Mouse (Mus musculus) adrenal gland, postnatal 10 days (tissue): ENCODE measurements around the gene Leng8. TPM values are rescaled to one million over a fixed set of nuclear protein-coding genes. Genes with fewer than 3 reads are reported as not detected.

Experiments used
- DNase-seq: peaks from one replicate; pipeline ENCODE4 v3.0.0; 2021; ENCODE audit warnings: mixed read lengths
- long read RNA-seq, 2 experiments: library from polyadenylated mRNA; stranded (forward); transcript quantifications; one replicate each; pipeline ENCODE4 v2.0.0; 2021
- total RNA-seq, 2 experiments: library from RNA; stranded (reverse); gene quantifications; 2 replicates each; pipeline ENCODE4 v1.2.3; 2021

The Leng8 gene
- total RNA-seq = 100 to 1,000 TPM in 1 of 2 experiments, 10 to 100 TPM in 1; 66.0 to 134 TPM
- long read RNA-seq, experiment 1, partial matches to known transcripts = 8 of 27 reads
- long read RNA-seq, experiment 1, other reads (novel, unspliced or antisense) = 19 of 27 reads
- long read RNA-seq, experiment 2, full-length matches to known transcripts = 3 of 53 reads
- long read RNA-seq, experiment 2, partial matches to known transcripts = 38 of 53 reads
- long read RNA-seq, experiment 2, other reads (novel, unspliced or antisense) = 12 of 53 reads

DNA sequence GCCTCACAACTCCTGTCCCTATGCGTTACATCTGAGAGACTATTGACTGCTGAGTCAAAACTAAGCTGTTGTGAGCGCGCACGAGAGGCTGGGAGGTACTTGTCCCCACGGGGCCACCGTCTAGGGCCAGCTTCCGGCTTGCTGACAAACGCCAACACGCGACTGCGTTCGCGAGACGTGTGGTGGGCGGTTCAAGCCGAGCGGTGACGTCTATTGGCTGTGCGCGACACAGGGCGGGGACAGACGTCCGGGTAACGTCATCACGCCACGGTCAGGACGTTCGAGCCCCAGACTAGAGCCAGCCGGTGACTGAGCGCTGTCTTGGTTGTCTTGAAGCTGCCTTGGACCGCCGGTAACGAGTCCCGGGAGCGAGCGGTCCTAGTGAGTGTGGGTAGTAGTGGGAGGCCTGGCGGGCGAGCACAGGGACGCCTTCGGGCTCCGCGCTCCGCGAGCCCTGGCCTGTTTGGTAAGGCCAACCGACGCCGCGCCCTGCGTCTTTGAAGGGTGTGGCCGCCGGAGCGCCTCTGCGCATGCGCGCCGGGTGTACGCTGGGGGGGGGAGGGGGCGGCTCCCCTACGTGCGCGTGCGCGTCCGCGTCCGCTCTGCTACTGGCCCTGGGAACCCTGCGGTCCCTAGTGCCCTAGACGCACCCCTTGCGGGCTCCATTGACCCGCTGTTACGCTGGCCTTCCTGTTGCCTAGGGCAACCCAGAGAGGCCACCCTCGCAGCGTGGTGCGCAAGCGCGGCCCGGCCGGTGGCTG, at the start of gene Leng8:
Leng8 (plus strand) TSS at position 269 of the 761 bp plus-strand sequence.
- DNase-seq = peak; percentile 99

GRCm38 (mm10) chr7:4087238-4087895, 49.5 kb upstream of the Leng8 start:
- DNase-seq = no peak

DNA sequence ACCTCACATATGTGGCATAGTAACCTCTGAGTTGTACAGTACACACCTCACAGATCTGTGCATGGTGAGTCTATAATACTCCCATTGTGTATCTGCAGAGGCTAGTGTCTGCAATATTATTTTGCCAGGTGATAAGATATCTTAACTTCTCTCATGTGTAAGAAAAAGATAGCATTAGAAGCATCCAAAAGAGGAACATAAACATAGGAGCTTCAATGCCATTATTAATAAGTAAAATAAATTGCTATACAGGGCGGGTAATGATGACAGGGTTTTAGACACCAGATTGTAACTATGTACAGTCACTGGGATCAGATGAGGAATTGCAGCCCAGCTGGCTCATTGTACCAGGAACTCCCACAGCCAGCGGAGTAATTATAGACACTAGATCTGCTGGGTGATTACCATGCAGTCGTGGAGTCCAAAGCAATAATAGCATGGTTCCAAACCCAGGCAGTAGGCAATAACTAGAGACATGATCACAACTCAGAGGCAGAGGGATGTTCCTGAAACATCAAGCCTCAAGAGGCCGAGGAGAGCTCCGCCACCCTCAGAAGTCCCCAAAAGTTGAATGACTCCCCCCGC, 48.9 kb upstream of the Leng8 start:
- no peak for DNase-seq

GRCm38 (mm10) chr7:4088679-4089078, 48.2 kb upstream of the Leng8 start:
- no peak for DNase-seq

GRCm38 (mm10) chr7:4091170-4091569, 45.7 kb upstream of the Leng8 start:
- no peak for DNase-seq

GRCm38 (mm10) chr7:4098301-4098700, 38.5 kb upstream of the Leng8 start:
- no peak for DNase-seq

DNA sequence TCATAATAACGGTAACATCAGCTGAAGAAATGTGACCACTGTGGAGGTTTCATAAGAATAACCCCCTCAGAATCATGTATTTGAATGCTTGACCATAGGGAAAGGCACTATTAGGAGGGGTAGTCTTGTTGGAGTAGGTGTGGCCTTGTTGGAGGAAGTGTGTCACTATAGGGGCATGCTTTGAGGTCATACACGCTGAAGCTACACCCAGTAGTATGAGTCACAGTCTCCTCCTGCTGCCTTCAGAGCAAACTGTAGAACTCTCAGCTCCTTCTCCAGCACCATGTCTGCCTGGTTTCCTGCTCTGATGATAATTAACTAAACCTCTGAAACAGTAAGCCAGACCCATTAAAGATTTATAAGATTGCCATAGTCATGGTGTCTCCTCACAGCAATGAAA, 38.0 kb upstream of the Leng8 start:
- DNase-seq = no peak

DNA sequence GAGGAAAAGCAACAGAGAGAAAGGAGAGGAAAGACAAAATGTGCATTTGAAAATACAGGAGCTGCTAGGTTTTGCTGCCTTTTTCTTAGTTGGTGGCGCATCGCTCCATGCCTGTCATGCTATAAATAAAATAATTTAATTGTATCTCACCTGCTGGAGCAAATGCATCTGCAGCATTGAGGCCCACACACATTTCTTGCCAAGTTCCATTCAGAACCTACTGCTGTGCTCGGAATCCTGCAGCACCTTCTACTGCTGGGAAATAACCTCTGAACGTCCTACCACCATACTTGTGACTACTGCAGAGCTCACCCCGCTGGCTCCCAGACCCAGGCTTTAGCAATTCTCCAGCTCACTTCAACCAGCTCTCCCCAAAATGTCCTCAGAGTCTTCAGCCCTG, 35.7 kb upstream of the Leng8 start:
- DNase-seq = no peak

- DNase-seq = peak; percentile 23
Observed at GRCm38 (mm10) chr7:4103411-4103810, 33.4 kb upstream of the Leng8 start.

- no peak for DNase-seq
Observed at GRCm38 (mm10) chr7:4111766-4112165, 25.1 kb upstream of the Leng8 start.

GRCm38 (mm10) chr7:4117050-4117814, 19.6 kb upstream of the Leng8 start:
- no peak for DNase-seq

DNA sequence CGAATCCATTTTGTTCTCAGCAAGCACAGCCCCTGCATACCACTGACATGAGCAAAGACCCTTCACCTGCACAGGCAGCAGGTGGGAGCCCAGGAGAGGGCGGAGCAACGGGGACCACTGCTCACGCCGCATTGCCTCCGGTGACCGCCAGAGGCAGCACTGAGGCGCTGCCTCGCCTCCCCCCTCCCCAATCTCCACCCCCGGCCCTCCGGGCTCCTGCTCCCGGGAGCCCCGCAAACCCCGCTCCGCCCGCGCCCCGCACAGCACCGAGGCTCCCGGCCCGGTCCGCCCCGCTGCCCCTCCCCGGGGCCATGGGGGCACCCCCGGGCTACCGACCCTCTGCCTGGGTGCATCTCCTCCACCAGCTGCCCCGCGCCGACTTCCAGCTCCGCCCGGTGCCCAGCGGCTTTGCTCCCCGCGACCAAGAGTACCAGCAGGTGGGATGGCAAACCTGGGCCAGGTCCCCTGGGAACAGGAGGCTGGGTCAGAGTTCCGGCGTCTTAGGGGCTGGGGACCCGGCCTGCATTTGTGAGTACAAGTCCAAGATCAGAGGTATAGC, 17.4 kb upstream of the Leng8 start, which contains the start of gene Ttyh1:
Ttyh1 (plus strand) TSS at position 65 of the 559 bp plus-strand sequence.
- no peak for DNase-seq

- no peak for DNase-seq
Observed at GRCm38 (mm10) chr7:4119976-4120921, 16.6 kb upstream of the Leng8 start.

DNA sequence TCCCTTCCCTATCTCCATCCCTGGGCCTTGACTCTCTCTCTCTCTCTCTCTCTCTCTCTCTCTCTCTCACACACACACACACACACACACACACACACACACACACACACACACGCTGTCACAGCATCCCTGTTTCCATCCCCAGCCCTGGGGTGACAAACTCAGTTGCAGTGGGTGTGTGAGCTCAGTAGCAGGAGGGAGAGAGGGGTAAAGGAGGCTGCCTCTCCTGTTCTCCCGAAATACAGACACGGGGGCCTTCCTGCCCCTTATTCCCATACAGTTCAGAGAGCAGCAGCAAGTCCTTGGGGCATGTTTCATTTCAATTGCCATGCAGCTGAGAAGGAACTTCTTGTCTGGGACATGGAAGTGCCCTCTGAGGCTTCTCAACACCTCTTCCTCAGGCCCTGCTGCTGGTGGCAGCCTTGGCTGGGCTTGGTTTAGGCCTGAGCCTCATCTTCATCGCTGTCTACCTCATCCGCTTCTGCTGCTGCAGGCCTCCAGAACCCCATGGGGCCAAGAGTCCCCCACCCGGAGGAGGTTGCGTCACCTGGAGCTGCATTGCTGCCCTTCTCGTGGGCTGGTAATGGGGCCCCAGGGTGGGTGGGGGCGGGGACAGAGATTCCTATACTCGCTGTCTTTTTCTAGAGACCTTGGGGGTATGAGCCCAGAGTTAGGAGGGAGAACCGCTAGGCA, 14.6 kb upstream of the Leng8 start:
- no peak for DNase-seq

- DNase-seq = no peak
Observed at GRCm38 (mm10) chr7:4122783-4123182, 14.1 kb upstream of the Leng8 start.

GRCm38 (mm10) chr7:4123732-4124131, 13.1 kb upstream of the Leng8 start:
- peak; percentile 76 for DNase-seq

DNA sequence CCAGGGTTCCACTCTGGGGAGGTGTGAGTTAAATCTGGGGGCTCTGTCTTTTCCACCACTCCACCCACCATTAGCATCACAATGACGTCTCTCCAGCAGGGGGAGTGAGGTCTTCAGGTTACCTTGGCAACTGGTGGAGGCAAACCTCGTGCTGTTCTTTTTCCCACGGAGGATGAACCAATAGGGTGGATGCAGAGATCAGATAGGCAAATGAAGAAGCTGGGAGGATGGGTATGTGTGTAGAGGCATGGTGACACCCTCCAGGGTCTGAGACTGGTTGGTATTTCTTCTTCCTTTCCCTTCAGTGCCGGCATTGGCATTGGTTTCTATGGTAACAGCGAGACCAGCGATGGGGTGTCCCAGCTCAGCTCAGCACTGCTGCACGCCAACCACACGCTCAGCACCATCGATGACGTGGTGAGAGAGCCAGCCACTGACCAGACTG, 12.5 kb upstream of the Leng8 start:
- DNase-seq = no peak

- no peak for DNase-seq
Observed at GRCm38 (mm10) chr7:4124856-4125255, 12.0 kb upstream of the Leng8 start.

- no peak for DNase-seq
Observed at GRCm38 (mm10) chr7:4125306-4125705, 11.5 kb upstream of the Leng8 start.
